Mouse (Mus musculus): ENCODE data around the gene 1810037I17Rik.

- no peak for TF ChIP-seq EP300 (optimal IDR thresholded peaks at IDR 0.05)
- TF ChIP-seq CTCF (IDR thresholded peaks at IDR 0.05; ENCODE audit: low read depth) = no peak
Observed at GRCm38 (mm10) chr3:122972126-122972822, 48.3 kb downstream of the 1810037I17Rik start.
